Mouse (Mus musculus): ENCODE measurements around the gene Cox11.
A peak's percentile ranks its signal among the peaks of the same experiment; 100 is the strongest.

Cox11 gene

DNA sequence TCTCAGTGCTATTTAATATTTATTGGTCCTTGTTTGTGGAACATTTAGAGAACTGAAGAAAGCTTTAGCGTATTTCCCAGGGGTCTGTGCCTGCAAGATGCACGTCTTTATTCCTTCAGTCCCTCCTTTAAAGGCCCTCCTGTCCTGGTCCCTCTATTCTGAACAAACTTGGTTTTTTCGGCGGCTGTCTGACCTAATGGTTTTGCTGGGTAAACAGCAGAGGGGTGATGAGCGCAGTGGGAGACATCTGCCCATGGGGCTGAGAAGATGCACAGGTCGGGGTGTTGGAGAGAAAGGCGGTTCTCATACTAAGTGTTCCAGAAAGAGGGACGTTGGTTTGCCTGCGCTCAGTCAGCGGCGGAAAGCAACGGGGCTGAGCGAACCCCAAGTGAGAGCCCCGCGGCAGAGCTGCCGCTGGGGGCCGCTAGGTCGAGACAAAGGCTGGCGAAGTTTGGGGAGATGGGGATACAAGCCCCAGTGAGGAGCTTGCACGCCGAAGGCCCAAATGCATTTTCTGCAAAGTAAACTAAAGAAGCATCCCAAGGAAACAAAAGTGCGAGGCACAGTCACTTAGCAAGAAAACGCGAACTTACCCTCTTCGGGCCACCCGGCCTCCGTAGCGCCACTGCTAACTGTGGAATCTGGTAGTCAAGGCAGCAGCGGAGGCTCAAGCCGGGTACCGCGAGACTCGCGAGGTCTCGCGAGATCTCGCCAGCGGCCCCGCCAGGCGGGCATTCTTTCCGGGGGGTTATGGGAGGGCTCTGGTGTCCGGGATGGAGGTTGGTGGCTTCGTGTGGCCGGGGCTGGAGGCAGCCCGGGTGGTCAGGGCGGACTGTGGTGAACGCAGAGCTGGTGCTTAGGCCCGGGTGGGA lies at the start of gene Cox11, which contains the start of gene Stxbp4:
Gene Cox11, plus strand, starts transcription at position 734 of the 872 bp plus-strand sequence.
Gene Stxbp4, minus strand, starts transcription at position 645 of the 872 bp plus-strand sequence.
- DNase-seq (ENCODE audit: low spot score): peak; percentile 81

GRCm38 (mm10) chr11:90590996-90591395 lies 47.0 kb upstream of the Cox11 start:
- DNase-seq (ENCODE audit: low spot score): no peak

DNA sequence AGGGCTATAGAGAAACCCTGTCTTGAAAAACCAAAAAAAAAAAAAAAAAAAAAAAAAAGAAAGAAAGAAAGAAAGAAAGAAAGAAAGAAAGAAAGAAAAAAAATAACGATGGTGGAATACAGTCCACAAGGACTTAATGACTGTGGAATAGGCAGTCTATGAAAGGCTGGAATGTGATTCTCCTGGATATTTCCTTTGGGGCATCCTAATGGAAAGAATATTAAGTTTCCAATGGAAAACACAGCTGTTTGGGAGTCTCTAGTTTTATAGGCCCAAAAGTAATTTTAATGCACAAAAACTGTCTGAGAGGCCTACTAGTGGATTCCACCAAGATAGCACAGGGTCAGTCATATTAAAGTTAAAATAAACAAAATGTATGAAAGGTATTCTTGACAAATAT lies 42.1 kb upstream of the Cox11 start:
- DNase-seq (ENCODE audit: low spot score): no peak

DNA sequence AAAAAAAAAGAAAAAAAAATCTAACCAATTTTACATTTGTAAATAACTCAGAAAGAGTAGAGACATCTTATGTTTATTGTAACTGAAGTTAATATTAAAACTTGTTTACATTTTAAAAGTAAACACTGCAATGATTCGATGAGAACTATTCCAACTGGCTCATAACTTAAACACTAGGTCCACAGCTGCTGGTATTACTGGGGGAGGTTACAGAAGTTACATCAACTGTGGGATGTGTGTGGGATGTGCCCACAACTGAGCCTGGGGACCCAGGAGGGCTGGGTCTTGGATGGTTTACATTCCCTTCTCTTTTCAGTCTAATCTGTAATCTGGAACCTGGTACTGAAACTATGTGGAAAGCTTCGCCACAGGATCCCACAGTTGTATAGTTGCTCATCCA lies 34.9 kb upstream of the Cox11 start:
- DNase-seq (ENCODE audit: low spot score): no peak

- DNase-seq (ENCODE audit: low spot score): no peak
Measured at GRCm38 (mm10) chr11:90612118-90612517, 25.9 kb upstream of the Cox11 start.

- DNase-seq (ENCODE audit: low spot score): no peak
Measured at GRCm38 (mm10) chr11:90614743-90615142, 23.2 kb upstream of the Cox11 start.

GRCm38 (mm10) chr11:90616431-90616830 lies 21.5 kb upstream of the Cox11 start:
- DNase-seq (ENCODE audit: low spot score): no peak

DNA sequence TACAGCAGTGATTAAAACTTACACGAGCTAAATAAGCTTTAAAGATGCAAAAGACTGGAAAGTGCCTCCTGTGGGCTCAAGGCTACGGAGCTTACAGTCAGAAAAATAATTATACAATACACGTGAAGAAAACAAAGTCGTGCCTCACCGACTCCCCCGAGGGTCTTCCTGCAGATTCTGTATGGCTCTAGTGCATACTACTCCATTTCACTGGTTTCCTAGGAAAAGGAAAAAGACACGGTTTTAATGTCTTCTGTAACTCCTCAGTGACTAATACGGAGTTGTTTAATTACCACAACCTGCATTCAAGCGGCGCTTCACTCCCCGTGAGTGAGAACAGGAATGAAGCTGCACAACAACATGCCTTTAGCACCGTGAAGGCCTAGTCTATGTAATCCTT lies 15.9 kb upstream of the Cox11 start:
- DNase-seq (ENCODE audit: low spot score): no peak

DNA sequence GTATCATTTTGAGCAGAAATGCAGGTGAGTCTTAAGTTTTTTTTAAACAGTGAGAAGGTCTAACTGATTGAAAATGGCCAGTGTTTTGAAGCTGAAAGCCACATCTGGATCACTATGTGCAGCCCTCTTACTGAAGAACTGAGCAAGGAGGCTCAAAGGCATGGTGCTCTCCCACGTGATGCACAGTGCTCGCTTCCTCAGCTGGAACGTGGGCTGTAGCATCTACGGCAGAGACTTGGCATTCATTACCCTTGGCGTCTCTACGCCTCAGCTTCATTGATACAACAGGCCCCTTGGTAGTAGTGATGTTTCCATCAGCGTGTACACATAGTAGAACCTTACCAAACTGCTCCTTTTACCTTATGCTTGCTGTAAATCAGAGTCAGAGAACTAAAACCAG lies 15.5 kb upstream of the Cox11 start:
- no peak for DNase-seq (ENCODE audit: low spot score)

GRCm38 (mm10) chr11:90623477-90623876 lies 14.5 kb upstream of the Cox11 start:
- peak; percentile 29 for DNase-seq (ENCODE audit: low spot score)

DNA sequence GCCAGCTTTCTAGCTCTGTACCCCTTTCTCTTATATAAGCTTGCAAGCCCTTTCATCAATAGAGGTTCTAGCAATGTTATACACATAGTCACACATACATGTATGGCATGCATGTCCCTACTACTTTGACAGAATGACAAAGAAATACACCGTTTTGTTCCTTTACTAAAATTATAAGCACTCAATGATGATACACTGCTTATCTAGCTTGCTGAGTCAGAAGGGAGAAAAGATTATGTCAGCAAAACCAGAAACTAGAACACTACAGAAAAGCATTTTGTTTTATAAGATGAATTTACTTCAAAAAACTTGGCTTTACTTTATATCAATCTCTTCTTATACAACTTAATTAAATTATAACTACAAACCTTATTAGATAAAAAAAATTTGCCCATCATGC lies 12.8 kb upstream of the Cox11 start:
- DNase-seq (ENCODE audit: low spot score): no peak

GRCm38 (mm10) chr11:90627751-90628150 lies 10.2 kb upstream of the Cox11 start:
- DNase-seq (ENCODE audit: low spot score): no peak

DNA sequence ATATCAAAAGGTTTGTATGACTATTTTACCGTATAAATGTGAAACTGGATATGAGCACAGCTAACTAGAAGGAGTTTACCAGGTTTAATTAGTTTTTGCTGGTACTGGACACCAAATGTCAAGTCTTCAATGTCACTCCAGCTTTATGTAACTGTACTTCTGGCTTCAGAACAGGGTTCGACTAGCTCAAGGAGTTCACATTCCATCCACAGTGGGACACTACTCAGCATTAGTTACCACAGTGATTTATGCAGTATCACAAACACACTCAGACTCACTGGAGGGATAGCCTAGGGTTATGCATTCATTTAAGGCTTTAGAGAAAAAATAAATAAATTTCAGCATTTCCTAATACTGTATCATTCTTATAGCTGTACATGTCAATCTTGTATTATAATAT lies 5.5 kb upstream of the Cox11 start:
- no peak for DNase-seq (ENCODE audit: low spot score)

DNA sequence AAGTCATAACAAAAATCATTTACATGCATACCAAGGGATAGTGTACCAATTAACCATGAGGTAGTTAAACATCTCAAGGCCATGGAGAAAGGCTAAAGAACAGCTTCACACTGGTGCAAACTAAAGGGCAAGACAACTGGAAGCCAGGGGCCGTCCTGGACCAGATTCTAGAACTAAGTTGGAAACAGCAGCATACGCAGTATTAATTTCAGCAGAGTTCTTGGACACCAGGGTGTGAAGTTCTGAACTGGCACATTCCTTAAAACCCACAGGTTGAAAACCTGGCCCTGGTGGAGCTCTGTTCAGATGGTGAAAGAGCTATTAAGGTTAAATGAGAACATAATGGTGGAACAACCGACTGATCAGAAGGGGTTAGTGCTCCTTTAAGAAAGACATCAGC lies 3.3 kb upstream of the Cox11 start:
- DNase-seq (ENCODE audit: low spot score): no peak

- no peak for DNase-seq (ENCODE audit: low spot score)
Measured at GRCm38 (mm10) chr11:90638312-90638830, 398 bp downstream of the Cox11 start.

DNA sequence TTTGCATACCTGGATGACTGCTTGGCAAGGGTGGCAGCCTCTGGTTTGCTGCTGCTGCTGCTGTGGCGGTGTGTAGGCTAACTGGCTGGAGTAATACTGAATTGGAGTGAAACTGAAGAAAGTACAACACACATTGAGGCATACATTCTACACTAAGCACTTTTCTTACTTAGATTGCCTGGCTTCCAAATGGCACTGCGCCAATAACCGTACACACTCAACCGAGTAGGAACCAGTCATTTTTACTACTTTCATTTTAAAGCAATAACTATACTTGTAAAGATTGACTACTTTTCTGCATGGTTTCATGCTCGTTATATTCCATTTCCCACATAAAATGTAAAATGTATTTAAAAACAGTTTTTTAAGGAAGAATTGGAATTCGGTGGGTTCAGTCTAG lies 11.8 kb downstream of the Cox11 start:
- DNase-seq (ENCODE audit: low spot score): no peak

GRCm38 (mm10) chr11:90650231-90650885 lies 12.4 kb downstream of the Cox11 start:
- DNase-seq (ENCODE audit: low spot score): no peak

DNA sequence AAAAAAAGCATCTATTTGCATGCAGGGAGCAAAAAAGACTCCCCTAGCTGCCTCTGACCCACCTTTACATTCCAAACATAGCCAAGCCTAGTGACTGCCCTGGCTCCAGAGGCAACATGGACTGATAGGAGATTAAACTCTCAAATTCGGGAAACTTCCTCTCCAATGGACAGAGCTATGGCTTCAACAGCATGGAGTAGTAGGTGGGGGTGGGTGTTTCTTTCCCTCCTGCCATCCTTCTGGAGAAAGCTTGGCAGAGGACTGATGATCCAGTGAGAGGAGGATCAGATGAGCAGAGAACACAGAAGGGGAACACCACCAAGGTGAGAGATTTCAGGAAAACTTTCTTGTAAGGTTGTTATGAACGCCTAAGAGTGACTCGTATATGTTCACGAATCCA lies 14.6 kb downstream of the Cox11 start:
- DNase-seq (ENCODE audit: low spot score): no peak

DNA sequence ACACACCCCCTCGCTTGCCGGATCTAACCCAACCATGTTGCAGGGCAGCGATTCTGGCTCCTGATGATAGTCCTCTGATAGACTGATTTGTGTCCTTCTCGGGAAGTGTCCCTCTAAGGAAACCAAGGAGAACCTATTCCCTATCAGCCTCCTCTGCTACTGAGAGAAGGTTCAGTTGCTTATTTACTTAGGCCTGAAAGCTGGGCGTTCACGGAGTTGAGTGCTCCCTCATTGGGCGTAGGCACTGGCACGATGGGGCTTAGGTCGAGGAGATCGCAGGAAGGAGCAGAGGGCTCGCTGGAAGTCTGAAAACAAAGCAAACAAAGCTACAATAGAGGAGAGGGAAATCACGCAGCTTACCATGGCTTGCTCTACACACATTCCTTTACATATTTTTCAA lies 19.6 kb downstream of the Cox11 start:
- no peak for DNase-seq (ENCODE audit: low spot score)

DNA sequence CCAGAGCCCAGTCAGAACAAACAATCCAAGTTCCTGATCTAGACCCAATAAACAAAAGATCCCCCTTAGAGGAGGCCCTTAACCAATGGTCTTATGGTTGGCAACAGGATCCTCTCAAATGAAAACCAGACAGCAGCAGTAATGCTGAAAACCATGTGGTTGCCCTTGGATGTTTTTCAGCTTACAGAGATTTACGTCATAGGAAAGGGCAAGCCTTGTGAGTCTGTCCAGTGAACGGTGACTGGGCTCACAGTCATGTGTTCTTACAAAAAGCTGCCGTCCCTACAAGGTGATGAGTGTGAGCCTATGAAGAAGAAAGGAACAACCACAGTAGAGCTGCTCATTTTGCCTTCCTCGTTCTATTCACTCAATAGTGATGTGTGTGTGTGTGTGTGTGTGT lies 22.7 kb downstream of the Cox11 start:
- no peak for DNase-seq (ENCODE audit: low spot score)

GRCm38 (mm10) chr11:90663052-90663451 lies 25.1 kb downstream of the Cox11 start:
- DNase-seq (ENCODE audit: low spot score): no peak

GRCm38 (mm10) chr11:90663618-90664297 lies 25.8 kb downstream of the Cox11 start:
- DNase-seq (ENCODE audit: low spot score): no peak
